Mouse (Mus musculus): Measurements from ENCODE around the gene Slc18b1. TPM values are rescaled to one million over a fixed set of nuclear protein-coding genes. Genes with fewer than 3 reads are reported as not detected.

Slc18b1 gene
- total and polyA plus RNA-seq, 3 experiments, result 5.8 to 9.2 (median 7.6) TPM

DNA sequence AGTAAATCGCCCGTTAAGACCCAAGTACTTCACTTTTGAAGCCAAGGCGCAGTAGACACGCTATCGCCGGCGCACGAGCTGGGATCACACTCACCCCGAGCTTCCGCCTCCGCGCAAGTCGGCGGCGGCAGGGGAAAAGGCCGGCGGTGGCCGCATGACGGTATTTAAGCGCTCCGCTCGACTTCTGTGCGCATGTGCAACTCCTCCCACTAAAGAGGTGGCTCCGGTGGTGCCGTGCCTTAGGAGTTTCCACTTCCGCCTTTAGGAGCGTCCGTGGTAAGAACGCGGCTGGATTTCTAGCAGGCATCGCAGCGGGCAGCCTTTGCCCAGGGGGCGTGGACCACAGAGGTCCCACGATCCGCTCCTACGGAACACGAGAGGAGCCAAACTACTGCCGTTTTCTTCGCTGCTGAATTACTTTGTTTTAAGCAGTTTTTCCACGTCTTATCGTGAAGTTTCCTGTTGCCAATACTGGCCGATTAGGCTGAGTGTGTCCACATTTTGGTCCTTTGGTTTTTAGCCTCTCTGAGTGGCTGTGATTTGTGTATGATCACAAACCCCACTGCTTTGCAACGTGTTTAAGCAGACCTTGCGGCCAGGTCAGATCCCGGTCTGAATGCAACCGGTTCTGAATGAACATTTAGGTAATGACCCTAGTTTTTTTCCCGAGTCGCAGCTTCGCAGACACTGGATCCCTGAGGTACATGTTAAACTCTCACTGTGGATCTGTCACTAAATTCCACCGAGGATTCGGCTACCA is 9.5 kb upstream of the Slc18b1 start, which contains the start of gene Rps12:
Gene Rps12 (minus strand): TSS at position 214 of the 760 bp plus-strand sequence.
- H3K4me3 ChIP-seq, result peak within 1 kb of the TSS; percentile 71
- peaks cover 24% of the 10 kb centered on the region for H3K36me3 ChIP-seq (ENCODE audit: control insufficient read depth, insufficient read depth, low read length)
- TF ChIP-seq EP300 (IDR thresholded peaks at IDR 0.05; ENCODE audit: insufficient read depth, low read depth, low read length) (peak; percentile 93), CTCF (IDR thresholded peaks at IDR 0.05) (peak; percentile 16; the same call in 1 of the 2 replicates), POLR2A (IDR thresholded peaks at IDR 0.05; ENCODE audit: insufficient read depth, low read depth, low read length) (peak; percentile 97)
- under 1% methylated on average over 51 of the region's 51 CpGs for WGBS
- DNase-seq, result peak; percentile 98 to 99
- H3K27ac ChIP-seq, result peak within 1 kb of the TSS; percentile 84
- no peaks in the 10 kb centered on the region for H3K79me2 ChIP-seq (replicated peaks; ENCODE audit: control insufficient read depth, insufficient read depth, low read length)
- H3K4me1 ChIP-seq (ENCODE audit: control insufficient read depth, insufficient read depth, low read length), result peaks cover 3% of the 10 kb centered on the region
- intact Hi-C loops (cut with DNase I), result loop anchor here (5.0 kb wide), 1 partner anchor 1065 kb away; no protein-coding TSS in a partner anchor
- no peaks in the 10 kb centered on the region for H3K27me3 ChIP-seq (ENCODE audit: control insufficient read depth, insufficient read depth, low read length)
- peak within 1 kb of the TSS; percentile 81 for H3K9ac ChIP-seq (ENCODE audit: low read depth, low read length)

DNA sequence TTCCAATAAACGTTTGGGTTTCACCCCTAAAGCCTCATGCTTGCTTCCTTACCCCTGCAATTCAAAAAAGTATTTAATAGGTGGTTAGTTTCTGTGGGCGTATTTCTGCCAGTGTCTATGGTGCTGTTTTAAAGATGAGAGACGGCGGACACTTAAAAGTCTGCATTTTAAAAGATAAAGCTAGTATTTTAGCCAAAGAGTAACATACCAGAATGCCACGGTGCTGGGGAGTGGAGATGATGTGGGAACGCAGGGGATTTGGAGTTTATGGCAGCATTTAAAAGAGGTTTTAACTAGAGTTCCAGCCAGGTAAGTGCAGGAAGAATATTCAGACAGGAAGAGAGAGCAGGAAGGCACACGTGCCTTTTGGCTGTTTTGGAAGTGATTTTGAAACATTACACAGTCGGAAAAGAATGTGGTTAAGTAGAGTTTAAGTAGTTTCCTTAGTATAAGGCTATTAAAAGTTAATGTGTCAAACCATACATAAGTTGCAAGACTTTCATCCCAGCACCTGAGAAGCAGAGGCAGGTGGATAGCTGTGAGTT is 8.7 kb upstream of the Slc18b1 start:
- H3K27me3 ChIP-seq (ENCODE audit: control insufficient read depth, insufficient read depth, low read length), result no peaks in the 10 kb centered on the region
- no peaks in the 10 kb centered on the region for H3K79me2 ChIP-seq (replicated peaks; ENCODE audit: control insufficient read depth, insufficient read depth, low read length)
- no peak for TF ChIP-seq CTCF (IDR thresholded peaks at IDR 0.05)
- TF ChIP-seq EP300 (IDR thresholded peaks at IDR 0.05; ENCODE audit: insufficient read depth, low read depth, low read length), result no peak
- TF ChIP-seq POLR2A (IDR thresholded peaks at IDR 0.05; ENCODE audit: insufficient read depth, low read depth, low read length), result no peak
- H3K9ac ChIP-seq (ENCODE audit: low read depth, low read length), result peak overlapping the region; percentile 81
- H3K4me1 ChIP-seq (ENCODE audit: control insufficient read depth, insufficient read depth, low read length), result peaks cover 3% of the 10 kb centered on the region
- no peak for DNase-seq
- H3K36me3 ChIP-seq (ENCODE audit: control insufficient read depth, insufficient read depth, low read length), result peaks cover 23% of the 10 kb centered on the region
- H3K27ac ChIP-seq, result peak overlapping the region; percentile 84
- intact Hi-C loops (cut with DNase I), result loop anchor here (5.0 kb wide), 1 partner anchor 1066 kb away; no protein-coding TSS in a partner anchor
- peak overlapping the region; percentile 69 for H3K4me3 ChIP-seq
- 5% methylated on average over 8 of the region's 8 CpGs for WGBS

DNA sequence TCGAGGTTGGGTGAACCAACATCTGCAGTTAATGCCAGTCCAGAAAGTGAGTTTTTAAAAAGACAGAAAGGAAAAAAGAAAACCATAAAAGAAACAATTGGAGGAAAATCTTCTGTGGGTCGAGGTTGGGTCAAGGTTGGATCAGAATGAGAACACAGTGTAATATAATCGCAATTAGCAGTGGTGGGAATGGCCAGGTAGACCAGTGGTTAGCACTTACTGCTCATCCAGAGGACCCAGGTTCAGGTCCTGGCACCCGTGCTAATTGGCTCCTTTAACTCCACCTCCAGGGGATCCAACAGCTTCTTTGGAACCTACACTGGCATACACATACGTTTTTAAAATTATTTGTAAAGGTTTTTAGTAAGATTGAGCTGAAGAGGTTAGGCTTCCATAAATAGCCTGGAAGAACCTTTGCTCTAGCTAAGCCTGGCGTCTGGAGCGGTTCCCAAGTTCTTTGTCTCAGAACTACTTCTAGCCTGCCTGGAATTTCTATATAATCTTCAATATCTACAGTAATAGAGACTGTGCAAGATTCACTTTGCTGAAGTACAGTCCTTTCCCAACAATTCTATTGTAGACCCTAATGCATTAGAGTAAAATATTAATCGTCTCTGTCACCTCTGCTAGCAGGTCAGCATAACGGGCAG is 790 bp upstream of the Slc18b1 start:
- DNase-seq, result no peak
- Histone ChIP-seq H3K27ac (peak overlapping the region; percentile 76; the same call in 1 of the 2 replicates), H3K27me3 (ENCODE audit: control insufficient read depth, insufficient read depth, low read length) (no peaks in the 10 kb centered on the region), H3K36me3 (ENCODE audit: control insufficient read depth, insufficient read depth, low read length) (no peaks in the 10 kb centered on the region), H3K9ac (ENCODE audit: low read depth, low read length) (no peak overlapping the region), H3K79me2 (replicated peaks; ENCODE audit: control insufficient read depth, insufficient read depth, low read length) (no peaks in the 10 kb centered on the region), H3K4me1 (ENCODE audit: control insufficient read depth, insufficient read depth, low read length) (peaks cover 2% of the 10 kb centered on the region; the same call in 1 of the 2 replicates), H3K4me3 (peak overlapping the region; percentile 72)
- intact Hi-C loops (cut with DNase I), result no loop called here
- 51% methylated on average over 9 of the region's 9 CpGs for WGBS
- TF ChIP-seq POLR2A (IDR thresholded peaks at IDR 0.05; ENCODE audit: insufficient read depth, low read depth, low read length) (no peak), EP300 (IDR thresholded peaks at IDR 0.05; ENCODE audit: insufficient read depth, low read depth, low read length) (no peak)

DNA sequence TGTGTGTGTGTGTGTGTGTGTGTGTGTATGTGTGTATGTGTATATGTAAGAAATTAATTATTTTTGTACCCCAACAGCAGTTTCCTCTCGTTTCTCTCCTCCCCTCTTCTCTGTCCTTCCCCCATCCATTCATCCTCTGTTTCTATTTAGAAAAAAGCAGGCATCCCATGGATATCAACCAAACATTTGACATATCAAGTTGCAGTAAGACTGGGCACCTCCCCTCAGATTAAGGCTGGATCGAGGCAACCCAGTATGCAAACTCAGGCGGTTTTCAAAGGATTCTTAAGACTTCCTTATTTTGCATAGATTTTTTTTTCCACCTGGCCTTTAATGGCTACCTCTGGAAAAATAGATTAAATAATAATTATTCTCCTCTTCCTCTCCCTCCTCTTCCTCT is 820 bp downstream of the Slc18b1 start:
- no peak for DNase-seq
- TF ChIP-seq CTCF (IDR thresholded peaks at IDR 0.05) (no peak), POLR2A (IDR thresholded peaks at IDR 0.05; ENCODE audit: insufficient read depth, low read depth, low read length) (no peak), EP300 (IDR thresholded peaks at IDR 0.05; ENCODE audit: insufficient read depth, low read depth, low read length) (no peak)
- intact Hi-C loops (cut with DNase I), result no loop called here
- Histone ChIP-seq H3K4me3 (no peak overlapping the region), H3K36me3 (ENCODE audit: control insufficient read depth, insufficient read depth, low read length) (no peaks in the 10 kb centered on the region), H3K79me2 (replicated peaks; ENCODE audit: control insufficient read depth, insufficient read depth, low read length) (no peaks in the 10 kb centered on the region), H3K4me1 (ENCODE audit: control insufficient read depth, insufficient read depth, low read length) (peaks cover 2% of the 10 kb centered on the region), H3K27ac (no peak overlapping the region), H3K27me3 (ENCODE audit: control insufficient read depth, insufficient read depth, low read length) (no peaks in the 10 kb centered on the region), H3K9ac (ENCODE audit: low read depth, low read length) (no peak overlapping the region)
- WGBS, result 25% methylated on average over 3 of the region's 3 CpGs

DNA sequence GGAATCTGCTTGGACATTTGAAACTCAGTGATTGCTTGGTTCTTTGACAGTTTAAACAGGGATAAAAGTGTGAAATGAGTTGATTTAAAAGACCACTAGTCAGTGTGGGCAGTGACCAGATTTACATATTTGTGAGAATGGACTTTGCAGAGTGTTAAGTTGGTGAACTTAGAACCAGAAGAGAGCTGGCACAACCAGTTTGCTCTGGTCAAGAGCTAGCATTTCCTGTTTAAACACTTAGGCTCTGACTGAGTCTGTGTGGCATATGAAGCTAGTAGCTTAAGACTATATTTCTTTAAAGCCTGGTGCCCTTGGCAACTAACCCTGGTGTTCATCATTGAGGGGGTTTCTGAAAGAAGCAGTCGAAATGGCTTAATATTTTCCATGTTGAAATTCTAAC is 1.4 kb downstream of the Slc18b1 start:
- peaks cover 3% of the 10 kb centered on the region; the same call in 1 of the 2 replicates for H3K36me3 ChIP-seq (ENCODE audit: control insufficient read depth, insufficient read depth, low read length)
- peaks cover 2% of the 10 kb centered on the region for H3K4me1 ChIP-seq (ENCODE audit: control insufficient read depth, insufficient read depth, low read length)
- H3K4me3 ChIP-seq, result no peak overlapping the region
- DNase-seq, result no peak
- H3K9ac ChIP-seq (ENCODE audit: low read depth, low read length), result no peak overlapping the region
- 78% methylated on average over 1 of the region's 1 CpGs for WGBS
- intact Hi-C loops (cut with DNase I), result no loop called here
- no peaks in the 10 kb centered on the region for H3K79me2 ChIP-seq (replicated peaks; ENCODE audit: control insufficient read depth, insufficient read depth, low read length)
- H3K27ac ChIP-seq, result no peak overlapping the region
- TF ChIP-seq CTCF (IDR thresholded peaks at IDR 0.05) (no peak), POLR2A (IDR thresholded peaks at IDR 0.05; ENCODE audit: insufficient read depth, low read depth, low read length) (no peak), EP300 (IDR thresholded peaks at IDR 0.05; ENCODE audit: insufficient read depth, low read depth, low read length) (no peak)
- H3K27me3 ChIP-seq (ENCODE audit: control insufficient read depth, insufficient read depth, low read length), result no peaks in the 10 kb centered on the region
